Mouse (Mus musculus) neural tube, embryonic 14.5 days (tissue): Measurements from ENCODE around the gene Tiam1. TPM values are rescaled to one million over a fixed set of nuclear protein-coding genes. Genes with fewer than 3 reads are reported as not detected.

Source experiments
- ATAC-seq: fragments of 200-750 bp; cut with Nextera tagmentation; 2 replicates; pipeline ENCODE4 v1.8.0; 2017; ENCODE audit warnings: low read depth, mild to moderate bottlenecking, moderate TSS enrichment, moderate library complexity
- H3K27ac ChIP-seq: fragments of 300-500 bp; sonication (generic); 2 replicates; pipeline ENCODE4 v1.5.1; 2014; ENCODE audit warnings: low read depth, mild to moderate bottlenecking, control low read depth, low read length, moderate library complexity, mixed read lengths
- H3K27me3 ChIP-seq: fragments of 300-500 bp; sonication (generic); 2 replicates; pipeline ENCODE4 v1.6.1; 2014; ENCODE audit warnings: low read length; ENCODE audit not compliant: control insufficient read depth, insufficient read depth
- H3K36me3 ChIP-seq: fragments of 300-500 bp; sonication (generic); 2 replicates; pipeline ENCODE4 v1.6.1; 2014; ENCODE audit warnings: low read length, mixed read lengths; ENCODE audit not compliant: control insufficient read depth, insufficient read depth
- H3K4me1 ChIP-seq: fragments of 300-500 bp; sonication (generic); 2 replicates; pipeline ENCODE4 v1.6.1; 2014; ENCODE audit warnings: low read length; ENCODE audit not compliant: control insufficient read depth, insufficient read depth
- H3K4me2 ChIP-seq: fragments of 300-500 bp; sonication (generic); 2 replicates; pipeline ENCODE4 v1.6.1; 2014; ENCODE audit warnings: mild to moderate bottlenecking, low read depth, low read length, control low read depth
- H3K4me3 ChIP-seq: fragments of 300-500 bp; sonication (generic); 2 replicates; pipeline ENCODE4 v1.5.1; 2014; ENCODE audit warnings: low read depth, low read length, control low read depth, mixed read lengths
- H3K9ac ChIP-seq: fragments of 300-500 bp; sonication (generic); replicated peaks from 2 replicates; pipeline ENCODE4 v1.6.1; 2014; ENCODE audit warnings: low read depth, mild to moderate bottlenecking, control low read depth, low read length, mixed read lengths
- H3K9me3 ChIP-seq: fragments of 300-500 bp; sonication (generic); 2 replicates; pipeline ENCODE4 v1.6.1; 2016; ENCODE audit warnings: low read length; ENCODE audit not compliant: control insufficient read depth
- WGBS: fragments of 180-500 bp; shearing (Covaris S2); extraction: QIAGEN DNeasy Blood & Tissue Kit; methylation state at CpG from one replicate; pipeline ENCODE4 v1.1.7; 2014; 5-methylcytosine and 5-hydroxymethylcytosine counted together
- polyA plus RNA-seq: library from polyadenylated mRNA; unstranded; fragments of >200 nt; fragmentation: Nextera tagmentation; extraction: Ambion mirVana; gene quantifications from 2 replicates; pipeline ENCODE4 v1.2.1, GENCODE M21; 2014

Gene Tiam1
- polyA plus RNA-seq, 1 experiment from 2014 or later = 34.8 TPM

DNA sequence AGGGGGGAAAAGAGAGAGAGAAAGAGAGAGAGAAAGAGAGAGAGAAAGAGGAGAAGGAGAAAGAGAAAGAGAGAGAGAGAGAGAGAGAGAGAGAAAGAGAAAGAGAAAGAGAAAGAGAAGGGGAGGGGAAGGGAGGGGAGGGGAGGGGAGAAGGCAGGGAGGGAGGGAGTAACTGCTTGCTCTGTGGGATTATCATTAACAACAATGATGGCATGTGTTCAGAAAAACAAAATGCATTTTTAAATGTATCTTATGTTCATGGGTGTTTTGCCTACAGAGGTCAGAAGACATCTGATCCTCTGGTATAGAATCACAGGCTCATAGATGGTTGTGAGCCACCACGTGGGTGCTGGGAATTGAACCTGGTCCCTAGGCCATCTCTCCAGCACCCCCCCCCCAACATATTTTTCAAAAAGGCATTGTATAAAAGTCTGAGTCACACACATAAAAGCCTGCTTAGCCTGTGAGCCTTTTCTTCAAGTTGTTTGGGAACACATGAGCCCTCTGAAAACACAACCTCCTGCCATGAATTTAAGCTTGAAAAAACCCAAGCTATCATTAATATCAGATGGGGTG lies 237.8 kb downstream of the Tiam1 start:
- Histone ChIP-seq H3K27ac (no peak overlapping the region), H3K36me3 (no peaks in the 10 kb centered on the region), H3K4me1 (peaks cover 3% of the 10 kb centered on the region; the same call in 1 of the 2 replicates), H3K4me3 (no peak overlapping the region), H3K4me2 (no peak overlapping the region), H3K27me3 (no peaks in the 10 kb centered on the region), H3K9ac (no peak overlapping the region), H3K9me3 (no peaks in the 10 kb centered on the region)
- ATAC-seq = no peak
- WGBS = 96% methylated on average over 1 of the region's 1 CpGs

- no peak for ATAC-seq
- no peak overlapping the region for H3K4me2 ChIP-seq
- WGBS = 96% methylated on average over 12 of the region's 12 CpGs
Measured at GRCm38 (mm10) chr16:89904121-89904520, 239.4 kb downstream of the Tiam1 start.

GRCm38 (mm10) chr16:89902578-89903304 lies 240.8 kb downstream of the Tiam1 start:
- Histone ChIP-seq H3K27me3 (no peaks in the 10 kb centered on the region), H3K27ac (no peak overlapping the region), H3K9me3 (no peaks in the 10 kb centered on the region), H3K4me3 (no peak overlapping the region), H3K4me1 (peaks cover 10% of the 10 kb centered on the region; the same call in 1 of the 2 replicates), H3K9ac (no peak overlapping the region), H3K4me2 (no peak overlapping the region), H3K36me3 (no peaks in the 10 kb centered on the region)
- no peak; the same call in 1 of the 2 replicates for ATAC-seq
- 88% methylated on average over 12 of the region's 12 CpGs for WGBS

More at GRCm38 (mm10) chr16:89904121-89904520, 239.4 kb downstream of the Tiam1 start:
- peaks cover 10% of the 10 kb centered on the region; the same call in 1 of the 2 replicates for H3K4me1 ChIP-seq
- no peaks in the 10 kb centered on the region for H3K9me3 ChIP-seq
- no peaks in the 10 kb centered on the region for H3K27me3 ChIP-seq
- H3K9ac ChIP-seq = no peak overlapping the region
- no peaks in the 10 kb centered on the region for H3K36me3 ChIP-seq
- H3K4me3 ChIP-seq = no peak overlapping the region
- H3K27ac ChIP-seq = no peak overlapping the region

DNA sequence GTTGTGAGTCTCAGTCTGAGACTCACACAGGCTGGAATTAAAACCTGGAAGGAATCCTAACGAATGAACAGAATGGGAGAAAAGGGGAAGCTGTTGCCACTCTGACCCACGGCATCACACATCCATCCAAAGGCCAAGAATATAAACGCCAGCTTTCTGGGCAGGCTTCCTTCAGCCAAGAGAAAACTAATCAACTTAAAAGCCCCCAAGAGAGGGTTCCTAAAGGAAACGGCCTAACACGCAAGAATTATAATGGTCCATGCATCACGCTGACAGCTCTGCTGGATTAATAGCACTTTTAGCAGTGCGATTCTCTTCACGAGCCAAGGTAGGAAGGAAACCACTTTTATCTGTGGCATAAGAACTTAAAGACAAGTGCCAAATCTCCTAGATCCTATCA lies 242.9 kb downstream of the Tiam1 start:
- WGBS = 8% methylated on average over 8 of the region's 8 CpGs
- no peak overlapping the region for H3K9ac ChIP-seq
- H3K9me3 ChIP-seq = no peaks in the 10 kb centered on the region
- H3K27ac ChIP-seq = 0 out of 2 replicates have a peak overlapping the region, but pooled peaks have one; percentile 6
- no peak overlapping the region for H3K4me2 ChIP-seq
- peaks cover 10% of the 10 kb centered on the region; the same call in 1 of the 2 replicates for H3K4me1 ChIP-seq
- no peak for ATAC-seq
- no peak overlapping the region for H3K4me3 ChIP-seq
- H3K36me3 ChIP-seq = no peaks in the 10 kb centered on the region
- H3K27me3 ChIP-seq = no peaks in the 10 kb centered on the region

- H3K4me2 ChIP-seq = no peak overlapping the region
- H3K9me3 ChIP-seq = no peaks in the 10 kb centered on the region
- no peaks in the 10 kb centered on the region for H3K27me3 ChIP-seq
- H3K27ac ChIP-seq = no peak overlapping the region
- no peak overlapping the region for H3K9ac ChIP-seq
- no peak overlapping the region for H3K4me3 ChIP-seq
- ATAC-seq = no peak
- H3K4me1 ChIP-seq = peaks cover 10% of the 10 kb centered on the region; the same call in 1 of the 2 replicates
- no peaks in the 10 kb centered on the region for H3K36me3 ChIP-seq
- 73% methylated on average over 9 of the region's 9 CpGs for WGBS
Measured at GRCm38 (mm10) chr16:89899192-89899591, 244.4 kb downstream of the Tiam1 start.

- H3K4me1 ChIP-seq = peaks cover 10% of the 10 kb centered on the region; the same call in 1 of the 2 replicates
- no peaks in the 10 kb centered on the region for H3K27me3 ChIP-seq
- ATAC-seq = no peak
- H3K27ac ChIP-seq = no peak overlapping the region
- 90% methylated on average over 14 of the region's 14 CpGs for WGBS
- no peak overlapping the region for H3K4me2 ChIP-seq
- no peak overlapping the region for H3K9ac ChIP-seq
- H3K4me3 ChIP-seq = no peak overlapping the region
- H3K36me3 ChIP-seq = no peaks in the 10 kb centered on the region
- no peaks in the 10 kb centered on the region for H3K9me3 ChIP-seq
Measured at GRCm38 (mm10) chr16:89898299-89898625, 245.3 kb downstream of the Tiam1 start.

- ATAC-seq = no peak
- Histone ChIP-seq H3K36me3 (no peaks in the 10 kb centered on the region), H3K4me1 (peaks cover 10% of the 10 kb centered on the region; the same call in 1 of the 2 replicates), H3K27me3 (no peaks in the 10 kb centered on the region), H3K27ac (no peak overlapping the region), H3K4me3 (no peak overlapping the region), H3K4me2 (no peak overlapping the region), H3K9me3 (no peaks in the 10 kb centered on the region), H3K9ac (no peak overlapping the region)
- 81% methylated on average over 33 of the region's 33 CpGs for WGBS
Measured at GRCm38 (mm10) chr16:89897547-89898298, 245.8 kb downstream of the Tiam1 start.

DNA sequence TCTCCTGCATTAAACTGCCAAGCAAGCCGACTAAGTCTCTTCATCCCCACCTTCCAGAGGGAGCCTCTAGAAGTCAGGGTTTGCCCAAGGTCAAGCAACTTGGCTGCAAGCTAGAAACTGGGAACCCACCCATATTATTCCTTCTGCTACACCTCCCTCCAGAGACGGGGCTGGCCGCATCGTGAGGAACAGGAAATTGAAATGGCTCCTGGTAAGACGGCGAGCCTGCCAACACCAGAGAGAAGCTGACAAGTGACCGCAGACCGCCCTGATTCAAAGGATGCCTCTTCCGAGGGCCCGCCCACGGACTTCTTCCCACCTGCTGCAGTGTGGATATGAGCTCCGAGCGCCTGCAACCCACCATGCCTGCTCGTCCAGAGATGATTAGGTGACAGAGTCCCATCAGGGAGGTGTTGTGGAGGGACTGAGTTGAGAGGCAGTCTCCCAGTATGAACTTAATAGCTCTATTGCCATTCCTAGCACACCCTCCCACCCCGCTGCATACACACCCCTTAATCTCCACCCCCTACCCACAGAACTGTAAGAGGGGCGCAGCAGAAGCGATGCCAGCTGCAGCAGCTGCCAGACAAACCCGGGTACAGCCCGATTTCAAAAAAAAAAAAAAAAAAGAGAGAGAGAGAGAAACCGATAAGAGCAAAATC lies 246.6 kb downstream of the Tiam1 start:
- H3K27me3 ChIP-seq = no peaks in the 10 kb centered on the region
- H3K4me1 ChIP-seq = peaks cover 10% of the 10 kb centered on the region; the same call in 1 of the 2 replicates
- no peak overlapping the region for H3K4me3 ChIP-seq
- ATAC-seq = no peak
- 85% methylated on average over 20 of the region's 20 CpGs for WGBS
- no peak overlapping the region for H3K27ac ChIP-seq
- H3K4me2 ChIP-seq = no peak overlapping the region
- H3K36me3 ChIP-seq = no peaks in the 10 kb centered on the region
- H3K9me3 ChIP-seq = no peaks in the 10 kb centered on the region
- H3K9ac ChIP-seq = no peak overlapping the region
